Mouse (Mus musculus) megakaryocyte progenitor cell, adult 5-6 weeks (primary cell): Measurements from ENCODE around the gene Yipf2. TPM values are rescaled to one million over a fixed set of nuclear protein-coding genes. Genes with fewer than 3 reads are reported as not detected.

ENCODE experiments used
- ATAC-seq: replicated peaks from 2 replicates; pipeline ENCODE4 v1.8.0; 2016; ENCODE audit warnings: mild to moderate bottlenecking, moderate TSS enrichment, inconsistent platforms; ENCODE audit not compliant: poor library complexity
- total RNA-seq, 2 experiments: library from RNA; stranded (forward) in 1 of 2; stranded (reverse) in 1 of 2; fragments of 157-497, 149-512 nt in 1 of 2; fragments of 200-1000 nt in 1 of 2; gene quantifications; 2 replicates each; pipeline versions ENCODE4 v1.2.3 to v1.2.4; 2015 to 2017

The Yipf2 gene
- total RNA-seq (2015): 5.3 and 6.6 TPM in 2 replicates
- total RNA-seq (2017): 15.5 and 19.0 TPM in 2 replicates

- peak; percentile 88 for ATAC-seq
These were observed at the start of gene Yipf2, which contains the start of gene Timm29 for GRCm38 (mm10) chr9:21592703-21593121. TSS of gene Yipf2 (minus strand) at chr9:21592828. TSS of gene Timm29 (plus strand) at chr9:21592722.

- no peak for ATAC-seq
These were observed 46.4 kb upstream of the Yipf2 start for GRCm38 (mm10) chr9:21639031-21639430.

DNA sequence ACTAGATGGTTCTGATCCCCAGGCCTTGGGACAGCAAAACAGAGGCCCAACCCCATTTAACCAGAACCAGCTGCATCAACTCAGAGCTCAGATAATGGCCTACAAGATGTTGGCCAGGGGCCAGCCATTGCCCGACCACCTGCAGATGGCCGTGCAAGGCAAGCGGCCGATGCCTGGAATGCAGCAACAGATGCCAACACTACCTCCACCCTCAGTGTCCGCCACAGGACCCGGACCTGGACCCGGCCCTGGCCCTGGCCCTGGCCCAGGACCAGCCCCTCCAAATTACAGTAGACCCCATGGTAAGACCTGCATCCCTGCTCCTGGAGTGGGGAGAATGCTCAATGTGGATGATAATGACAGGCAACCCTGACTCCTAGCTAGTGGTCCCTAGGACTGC lies 43.0 kb upstream of the Yipf2 start:
- no peak for ATAC-seq

- ATAC-seq: no peak
These were observed 40.5 kb upstream of the Yipf2 start for GRCm38 (mm10) chr9:21633106-21633505.

GRCm38 (mm10) chr9:21630673-21631072 lies 38.0 kb upstream of the Yipf2 start:
- peak; percentile 85 for ATAC-seq

DNA sequence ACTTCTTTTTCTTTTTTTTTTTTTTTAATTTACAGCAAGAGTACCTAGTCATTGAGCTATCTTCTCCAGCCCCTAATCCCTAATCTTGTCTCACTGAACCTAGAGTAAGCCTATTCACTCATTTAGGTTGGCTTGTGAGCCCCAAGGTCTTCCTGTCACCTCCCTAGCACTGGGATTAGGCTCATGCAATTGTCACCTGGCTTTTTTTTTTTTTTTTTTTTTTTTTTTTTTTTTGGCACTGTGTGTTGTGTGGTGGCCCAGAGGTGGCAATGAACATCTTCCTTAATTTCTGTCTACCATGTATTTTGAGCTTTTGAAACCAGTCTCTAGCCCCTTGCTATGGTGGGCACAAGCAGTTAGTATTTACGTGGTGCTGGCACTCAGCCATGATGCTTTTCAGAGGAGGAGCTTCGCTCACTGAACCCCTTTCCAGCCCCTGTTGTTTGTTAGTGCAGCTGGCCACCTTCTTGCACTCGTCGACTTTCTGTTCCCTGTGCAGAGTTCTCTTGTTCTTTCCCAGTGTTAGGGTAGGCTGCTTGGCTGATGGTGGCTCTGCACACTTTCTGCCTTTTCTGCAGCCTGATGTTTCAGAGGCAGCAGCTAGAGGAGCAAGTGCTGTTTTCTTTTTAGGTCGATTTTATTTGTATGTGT lies 34.6 kb upstream of the Yipf2 start:
- no peak for ATAC-seq

GRCm38 (mm10) chr9:21626571-21626970 lies 33.9 kb upstream of the Yipf2 start:
- ATAC-seq: 0 out of 2 replicates have a peak, but pooled peaks have one; percentile 35

DNA sequence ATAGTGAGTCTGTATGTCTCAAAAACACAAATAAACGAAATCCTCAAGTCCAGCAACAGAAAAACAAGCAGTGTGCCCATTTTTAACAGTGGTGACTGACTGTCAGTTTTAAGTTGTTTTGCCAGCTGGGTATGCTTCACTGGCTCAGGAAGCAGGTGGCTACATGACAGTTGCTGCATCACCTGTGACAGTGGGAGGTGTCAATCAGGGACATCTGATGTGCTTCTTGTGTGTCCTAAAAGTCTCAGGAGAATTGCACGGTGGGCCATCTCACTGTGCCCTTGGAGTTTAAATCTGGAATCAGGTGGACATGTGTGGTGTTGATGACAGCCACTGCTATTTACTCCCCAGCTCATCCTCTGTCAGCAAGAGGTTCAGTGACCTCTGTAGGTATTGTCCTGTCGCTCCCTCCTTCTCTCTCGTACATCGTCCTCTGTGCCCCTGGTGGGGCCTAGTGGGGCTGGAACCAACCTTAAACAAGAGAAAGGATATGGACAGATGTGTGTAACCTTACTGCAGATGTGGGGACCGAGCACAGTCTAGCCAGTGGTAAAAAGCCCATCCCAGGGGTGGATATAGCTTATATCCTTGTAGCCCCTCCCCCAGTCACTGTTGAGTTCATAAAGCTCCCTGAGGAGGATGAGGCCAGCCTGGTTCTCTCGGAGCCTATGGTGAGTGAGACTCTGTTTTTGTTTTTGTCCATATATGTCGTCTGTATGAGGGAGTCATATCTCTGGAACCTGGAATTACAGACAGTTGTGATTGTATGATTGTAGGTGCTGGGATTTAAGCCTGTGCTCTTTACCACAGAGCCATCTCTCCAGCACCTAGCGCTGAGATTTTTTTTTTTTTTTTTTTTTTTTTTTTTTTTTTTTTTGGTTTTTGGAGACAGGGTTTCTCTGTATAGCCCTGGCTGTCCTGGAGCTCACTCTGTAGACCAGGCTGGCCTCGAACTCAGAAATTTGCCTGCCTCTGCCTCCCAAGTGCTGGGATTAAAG lies 33.0 kb upstream of the Yipf2 start:
- ATAC-seq: no peak

DNA sequence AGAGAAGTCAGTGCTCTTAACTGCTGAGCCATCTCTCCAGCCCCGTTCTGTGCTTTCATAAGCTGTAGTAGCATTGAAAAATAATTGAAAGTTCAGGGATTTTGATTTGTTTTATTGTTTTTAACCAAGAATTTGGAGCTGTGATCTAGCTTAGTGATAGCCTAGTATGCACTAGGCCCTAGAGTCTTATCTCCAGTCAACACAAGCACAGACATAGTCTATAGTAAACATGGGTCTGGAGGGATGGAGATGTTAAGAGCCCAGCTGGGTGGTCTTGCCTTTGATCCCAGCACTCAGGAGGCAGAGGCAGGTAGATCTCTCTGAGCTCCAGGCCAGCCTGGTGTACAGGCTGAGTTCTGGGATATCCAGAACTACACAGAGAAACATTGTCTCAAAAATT lies 30.0 kb upstream of the Yipf2 start:
- ATAC-seq: 0 out of 2 replicates have a peak, but pooled peaks have one; percentile 44

- ATAC-seq: no peak
These were observed 27.6 kb upstream of the Yipf2 start for GRCm38 (mm10) chr9:21620229-21620628.

- no peak for ATAC-seq
These were observed 24.4 kb upstream of the Yipf2 start for GRCm38 (mm10) chr9:21617066-21617465.

DNA sequence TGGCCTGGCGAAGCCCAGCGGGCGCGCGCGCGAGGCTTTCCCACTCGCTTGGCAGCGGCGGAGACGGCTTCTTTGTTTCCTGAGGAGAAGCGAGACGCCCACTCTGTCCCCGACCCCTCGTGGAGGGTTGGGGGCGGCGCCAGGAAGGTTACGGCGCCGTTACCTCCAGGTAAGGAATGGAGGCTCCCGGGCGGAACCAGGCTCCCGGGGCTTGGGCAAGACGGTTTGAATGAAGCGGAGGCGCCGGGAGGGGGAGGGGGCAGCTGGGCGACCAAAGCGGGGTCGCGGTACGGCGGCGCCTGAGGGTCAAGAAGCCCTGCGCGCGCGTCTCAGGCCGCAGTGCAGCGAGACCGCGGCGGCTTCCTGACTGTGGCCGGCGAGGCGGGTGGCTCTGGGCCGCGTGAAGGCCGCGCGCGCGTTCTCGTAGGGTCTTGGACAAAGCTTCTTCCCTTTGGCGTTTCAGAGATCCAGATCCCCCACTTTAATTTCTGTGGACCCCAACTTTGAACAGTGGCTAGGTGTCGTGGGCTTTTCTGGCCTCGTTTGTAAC lies 23.7 kb upstream of the Yipf2 start:
- peak; percentile 56 for ATAC-seq

DNA sequence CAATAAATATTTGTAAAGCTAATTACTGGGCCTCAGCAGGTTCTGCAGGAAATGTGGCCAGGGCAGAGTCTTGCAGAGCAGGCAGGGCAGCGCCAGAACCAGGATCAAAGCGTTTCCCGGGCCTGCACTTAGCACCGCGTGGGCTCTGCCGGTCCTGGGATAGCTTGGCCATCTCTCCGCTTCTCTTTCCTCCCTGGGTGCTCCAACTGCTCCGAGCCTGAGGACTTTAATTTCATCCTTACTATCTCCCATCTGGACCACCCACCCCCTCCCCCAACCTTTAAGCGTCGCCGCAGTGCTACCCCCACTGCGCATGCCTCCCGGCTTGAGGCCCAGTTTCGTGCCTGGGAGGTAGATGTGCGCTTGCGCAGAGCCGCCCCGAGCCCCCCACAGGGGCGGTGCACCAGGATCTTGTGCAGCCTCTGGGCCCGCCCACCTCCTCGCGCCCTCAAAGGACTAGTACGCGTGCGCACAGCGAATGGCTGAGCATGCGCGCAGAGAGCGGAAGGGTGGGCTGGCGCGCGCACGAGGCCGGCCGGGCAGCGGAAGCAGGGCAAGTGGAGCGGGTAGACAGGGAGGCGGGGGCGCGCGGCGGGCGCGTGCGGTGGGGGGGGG lies 23.1 kb upstream of the Yipf2 start, which contains the start of gene Smarca4:
Gene Smarca4, plus strand, starts transcription at position 553 of the 615 bp plus-strand sequence.
- peak; percentile 91 for ATAC-seq

- no peak for ATAC-seq
These were observed 22.4 kb upstream of the Yipf2 start for GRCm38 (mm10) chr9:21614864-21615616.

DNA sequence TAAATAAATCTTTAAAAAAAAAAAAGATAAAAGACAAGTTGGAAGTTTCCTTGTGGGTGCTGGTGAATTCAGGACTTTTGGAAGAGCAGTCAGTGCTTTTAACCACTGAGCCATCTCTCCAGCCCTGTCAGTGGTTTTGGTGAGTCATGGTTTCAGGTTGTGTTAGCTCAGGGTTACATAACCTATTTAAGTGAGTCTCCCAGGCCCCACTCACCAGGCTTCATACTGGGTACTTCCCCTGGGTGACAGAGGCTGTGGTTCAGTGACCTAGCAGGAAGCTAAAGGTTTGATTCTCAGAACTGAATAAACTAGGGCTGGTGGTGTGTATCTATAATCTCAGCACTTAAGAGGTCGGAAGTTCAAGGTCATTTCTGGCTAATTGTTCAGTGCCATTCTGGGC lies 17.2 kb upstream of the Yipf2 start:
- ATAC-seq: peak; percentile 99

DNA sequence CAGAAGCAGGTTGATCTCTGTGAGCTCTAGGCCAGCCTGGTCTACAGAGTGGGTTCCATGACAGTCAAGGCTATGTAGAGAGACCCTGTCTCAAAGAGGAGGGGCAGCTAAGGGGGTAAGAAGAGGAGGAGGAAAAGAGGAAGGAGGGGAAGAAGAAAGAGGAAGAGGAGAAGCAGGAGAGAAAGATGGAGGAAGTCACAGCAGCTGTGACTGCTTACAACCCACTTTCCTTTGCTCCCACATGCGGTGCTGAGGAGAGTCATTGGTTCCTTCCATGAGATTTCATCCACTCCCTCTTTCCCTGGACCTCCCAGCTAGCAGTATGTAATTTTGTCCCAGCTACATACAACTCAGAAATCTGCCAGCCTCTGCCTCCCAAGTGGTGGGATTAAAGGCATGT lies 14.0 kb upstream of the Yipf2 start:
- 0 out of 2 replicates have a peak, but pooled peaks have one; percentile 11 for ATAC-seq

GRCm38 (mm10) chr9:21605865-21606264 lies 13.2 kb upstream of the Yipf2 start:
- no peak for ATAC-seq

GRCm38 (mm10) chr9:21604119-21604518 lies 11.5 kb upstream of the Yipf2 start:
- no peak for ATAC-seq

DNA sequence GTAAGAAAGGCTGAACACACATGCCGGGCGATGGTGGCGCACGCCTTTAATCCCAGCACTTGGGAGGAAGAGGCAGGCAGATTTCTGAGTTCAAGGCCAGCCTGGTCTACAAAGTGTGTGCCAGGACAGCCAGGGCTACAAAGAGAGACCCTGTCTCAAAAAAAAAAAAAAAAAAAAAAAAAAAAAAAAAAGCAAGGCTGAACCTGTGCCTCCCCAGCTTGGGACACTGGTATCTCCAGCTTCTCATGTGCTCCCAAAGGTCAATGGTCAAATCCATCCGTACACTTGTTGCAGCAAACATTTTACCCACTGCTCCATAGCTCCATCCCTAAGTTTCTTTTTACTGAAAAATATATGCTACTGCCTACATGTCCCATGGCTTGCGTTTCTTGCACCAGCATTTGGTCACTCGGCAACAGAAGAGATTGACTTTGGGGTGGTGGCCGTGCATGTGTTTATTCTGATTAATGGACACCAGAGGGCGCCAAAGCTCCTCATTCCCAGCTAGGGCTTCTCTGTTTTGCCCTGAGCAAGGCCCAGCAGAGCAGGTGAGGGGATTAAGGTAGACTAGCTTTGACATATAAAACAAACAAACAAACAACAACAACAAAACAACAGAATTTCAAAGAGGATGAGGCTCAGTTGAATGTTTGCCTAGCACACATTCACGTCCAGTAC lies 9.2 kb upstream of the Yipf2 start:
- peak; percentile 85 for ATAC-seq

DNA sequence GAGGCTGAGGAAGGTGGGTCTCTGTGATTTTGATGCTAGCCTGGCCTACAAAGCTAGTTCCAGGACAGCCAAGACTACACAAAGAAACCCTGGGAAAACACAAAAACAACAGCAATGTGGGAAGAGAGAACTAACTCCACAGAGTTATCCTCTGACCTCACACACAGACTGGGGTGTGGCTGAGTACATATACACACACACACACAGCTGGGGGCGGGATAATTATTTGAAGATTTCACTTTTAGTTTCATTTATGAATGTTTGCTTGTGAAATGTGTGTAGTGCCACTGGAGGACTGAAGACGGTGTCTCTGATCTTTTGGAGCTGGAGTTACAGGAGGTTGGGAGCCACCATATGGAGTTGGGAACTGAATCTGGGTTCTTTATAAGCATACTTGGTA lies 8.4 kb upstream of the Yipf2 start:
- no peak for ATAC-seq
